Mouse (Mus musculus): ENCODE measurements at regions not wholly inside any gene's neighbourhood (a gene's known extent, or its start where the extent isn't known, plus 50 kb on each side); places are given as distances from the start of the nearest gene placed in this dataset.

GRCm38 (mm10) chr11:82542028-82542427 is 153.3 kb downstream of the Tmem132e start:
- no peak for TF ChIP-seq CTCF (IDR thresholded peaks at IDR 0.05; ENCODE audit: extremely low read depth, insufficient read depth, insufficient read length, insufficient replicate concordance)
- no peak for TF ChIP-seq POLR2A (IDR thresholded peaks at IDR 0.05; ENCODE audit: low read depth, low read length)
